16 mouse cellular contexts compared by ENCODE assay signal in genomic region chr16:14303676-14304075, GRCm38 (mm10). TPM values are rescaled to one million over a fixed set of nuclear protein-coding genes. Genes with fewer than 3 reads are reported as not detected.
DNase-seq lines count a peak whose midpoint lies in the region; ATAC-seq and TF ChIP-seq lines count a peak whose summit lies in the region.
"Had no signal": no experiment of that assay in that cellular context is flagged by ENCODE, and none has a peak within 500 bp of the region (broad histone marks: within the 10 kb centered on the region; RNA-seq: fewer than 3 reads in every experiment).

No protein-coding gene starts in this region.

- TF ChIP-seq EP300 in stomach, postnatal 0 days (optimal IDR thresholded peaks at IDR 0.05), result no peak

- WGBS in kidney, postnatal 0 days, result 63% methylated on average over 7 of the region's 7 CpGs
- 49% methylated on average over 7 of the region's 7 CpGs for WGBS in stomach, postnatal 0 days

- no peak overlapping the region for H3K4me3 ChIP-seq in kidney, postnatal 0 days (replicated peaks; ENCODE audit: low read depth, low read length)
- H3K4me3 ChIP-seq in stomach, postnatal 0 days (ENCODE audit: low read depth, low read length), result no peak overlapping the region
- H3K4me3 ChIP-seq: limb, embryonic 13.5 days; midbrain, embryonic 10.5 days; neural tube, embryonic 13.5 days had no signal

- no peaks in the 10 kb centered on the region for H3K9me3 ChIP-seq in kidney, postnatal 0 days (replicated peaks; ENCODE audit: low read length)
- no peaks in the 10 kb centered on the region for H3K9me3 ChIP-seq in stomach, postnatal 0 days (ENCODE audit: control insufficient read depth, low read length)
- H3K9me3 ChIP-seq: limb, embryonic 13.5 days; midbrain, embryonic 10.5 days; neural tube, embryonic 13.5 days had no signal

- no peaks in the 10 kb centered on the region for H3K27me3 ChIP-seq in kidney, postnatal 0 days (ENCODE audit: insufficient read depth, low read length)
- no peaks in the 10 kb centered on the region for H3K27me3 ChIP-seq in stomach, postnatal 0 days (ENCODE audit: control insufficient read depth, insufficient read depth, low read length)
- H3K27me3 ChIP-seq: limb, embryonic 13.5 days; neural tube, embryonic 13.5 days had no signal

- H3K4me2 ChIP-seq in kidney, postnatal 0 days (ENCODE audit: low read length), result no peak overlapping the region
- H3K4me2 ChIP-seq in stomach, postnatal 0 days (replicated peaks; ENCODE audit: low read depth), result no peak overlapping the region
- H3K4me2 ChIP-seq: limb, embryonic 13.5 days; neural tube, embryonic 13.5 days had no signal

- no peak overlapping the region for H3K9ac ChIP-seq in kidney, postnatal 0 days (ENCODE audit: low read depth, low read length)
- H3K9ac ChIP-seq in stomach, postnatal 0 days (ENCODE audit: low read length), result no peak overlapping the region
- H3K9ac ChIP-seq: limb, embryonic 13.5 days; neural tube, embryonic 13.5 days had no signal

- TF ChIP-seq CTCF in kidney, postnatal 0 days (IDR thresholded peaks at IDR 0.05; ENCODE audit: low read depth), result no peak
- TF ChIP-seq CTCF in stomach, postnatal 0 days (IDR thresholded peaks at IDR 0.05; ENCODE audit: low read depth), result no peak

- no peak for DNase-seq in kidney, postnatal 0 days (ENCODE audit: low spot score)
- DNase-seq in kidney, adult 9 months, result no peak
- peak; percentile 42 to 54 for DNase-seq in urinary bladder, postnatal 36 days (ENCODE audit: low spot score in 2 of 2)
- DNase-seq in urinary bladder, postnatal 4 days (ENCODE audit: low spot score in 2 of 2), result no peak
- DNase-seq in adrenal gland, postnatal 25 days, result peak; percentile 26
- peak; percentile 85 for DNase-seq in stomach, postnatal 0 days (ENCODE audit: low spot score)
- no peak for DNase-seq in layer of hippocampus, postnatal 14 days (ENCODE audit: low spot score in 2 of 2)
- DNase-seq in left cerebral cortex, adult 18-20 months (ENCODE audit: low spot score in 2 of 2), result no peak
- DNase-seq: cerebellum, postnatal 14 days; gastrocnemius, postnatal 14 days; kidney, postnatal 25 days; lung, adult 2 months; retina, postnatal 1 day had no signal

- no peaks in the 10 kb centered on the region for H3K4me1 ChIP-seq in kidney, postnatal 0 days (replicated peaks; ENCODE audit: insufficient read depth, low read length)
- H3K4me1 ChIP-seq in stomach, postnatal 0 days (replicated peaks; ENCODE audit: control insufficient read depth, insufficient read depth), result no peaks in the 10 kb centered on the region
- H3K4me1 ChIP-seq: limb, embryonic 13.5 days had no signal

- peak overlapping the region; percentile 39; the same call in 1 of the 2 replicates for H3K27ac ChIP-seq in kidney, postnatal 0 days
- H3K27ac ChIP-seq in stomach, postnatal 0 days (replicated peaks), result no peak overlapping the region
- H3K27ac ChIP-seq: limb, embryonic 13.5 days; midbrain, embryonic 10.5 days; neural tube, embryonic 13.5 days had no signal

- ATAC-seq in kidney, postnatal 0 days (replicated peaks; ENCODE audit: low FRiP score, low read depth), result peak; percentile 64; the same call in 1 of the 2 replicates
- ATAC-seq in stomach, postnatal 0 days (ENCODE audit: low FRiP score, low TSS enrichment), result peak; percentile 99

- H3K36me3 ChIP-seq in kidney, postnatal 0 days (ENCODE audit: insufficient read depth, low read length), result peaks cover 16% of the 10 kb centered on the region
- peaks cover 19% of the 10 kb centered on the region for H3K36me3 ChIP-seq in stomach, postnatal 0 days (ENCODE audit: control insufficient read depth, insufficient read depth, low read length)

RNA-seq across cellular contexts. Expression of gene Myh11, which starts 12.5 kb away (rescaled TPM):
- 11.5 and 12.6 TPM in 2 replicates for polyA plus RNA-seq in kidney, postnatal 0 days (2015; fragmentation: Nextera tagmentation; extraction: Ambion mirVana)
- total RNA-seq in adrenal gland, postnatal 25 days (2021), result 4.0 and 4.1 TPM in 2 replicates
- polyA plus RNA-seq in stomach, postnatal 0 days (2015; fragmentation: Nextera tagmentation; extraction: Ambion mirVana), result 202 and 245 TPM in 2 replicates
- 1 to 10 TPM; 4.5 to 5.4 TPM for total RNA-seq in layer of hippocampus, postnatal 14 days (2021)
- 1 to 10 TPM; 3.0 to 3.8 TPM for total RNA-seq in left cerebral cortex, adult 18-20 months (2021)

RNA-seq across cellular contexts. Expression of gene Fopnl, which starts 13.5 kb away (rescaled TPM):
- 144 and 149 TPM in 2 replicates for polyA plus RNA-seq in kidney, postnatal 0 days (2015; fragmentation: Nextera tagmentation; extraction: Ambion mirVana)
- total RNA-seq in adrenal gland, postnatal 25 days (2021), result 52.7 and 59.6 TPM in 2 replicates
- polyA plus RNA-seq in stomach, postnatal 0 days (2015; fragmentation: Nextera tagmentation; extraction: Ambion mirVana), result 105 and 114 TPM in 2 replicates
- 10 to 100 TPM; 48.3 to 54.1 TPM for total RNA-seq in layer of hippocampus, postnatal 14 days (2021)
- total RNA-seq in left cerebral cortex, adult 18-20 months (2021), result 10 to 100 TPM; 53.1 to 55.2 TPM

RNA-seq across cellular contexts. Expression of gene Abcc1, which starts 57.7 kb away (rescaled TPM):
- polyA plus RNA-seq in kidney, postnatal 0 days (2015; fragmentation: Nextera tagmentation; extraction: Ambion mirVana), result 11.6 and 11.8 TPM in 2 replicates
- 14.7 and 26.0 TPM in 2 replicates for total RNA-seq in adrenal gland, postnatal 25 days (2021)
- 7.0 and 7.1 TPM in 2 replicates for polyA plus RNA-seq in stomach, postnatal 0 days (2015; fragmentation: Nextera tagmentation; extraction: Ambion mirVana)
- 10 to 100 TPM; 19.0 to 19.3 TPM for total RNA-seq in layer of hippocampus, postnatal 14 days (2021)
- 10 to 100 TPM; 14.9 to 16.5 TPM for total RNA-seq in left cerebral cortex, adult 18-20 months (2021)

Comparison
In these comparisons a context has a peak if more than half of its experiments do, and no peak if none do; other contexts are left out.
1. DNase-seq: peak in urinary bladder, postnatal 36 days (2 of 2), adrenal gland, postnatal 25 days (single experiment) and stomach, postnatal 0 days (single experiment); none in kidney, postnatal 0 days (single experiment), kidney, adult 9 months (single experiment), urinary bladder, postnatal 4 days (0 of 2), layer of hippocampus, postnatal 14 days (0 of 2) and left cerebral cortex, adult 18-20 months (0 of 2).